Mouse (Mus musculus) thymus, adult 2 months (tissue): ENCODE results near the gene Hnrnpa1. TPM values are rescaled to one million over a fixed set of nuclear protein-coding genes. Genes with fewer than 3 reads are reported as not detected.

Experiments used
- DNase-seq: peaks from one replicate; pipeline ENCODE4 v3.0.0; 2021
- H3K27ac ChIP-seq: fragments of 200-500 bp; 2 replicates; pipeline ENCODE4 v1.5.1; 2012; ENCODE audit warnings: low read length, control low read depth; ENCODE audit not compliant: control insufficient read depth, insufficient read depth
- H3K27me3 ChIP-seq: fragments of 200-500 bp; 2 replicates; pipeline ENCODE4 v1.6.1; 2012; ENCODE audit warnings: mild to moderate bottlenecking, low read length, moderate library complexity, mixed read lengths; ENCODE audit not compliant: control insufficient read depth, insufficient read depth
- H3K36me3 ChIP-seq: fragments of 200-500 bp; 2 replicates; pipeline ENCODE4 v1.6.1; 2012; ENCODE audit warnings: mild to moderate bottlenecking, low read length, moderate library complexity; ENCODE audit not compliant: control insufficient read depth, insufficient read depth
- H3K4me1 ChIP-seq: fragments of 200-500 bp; replicated peaks from 2 replicates; pipeline ENCODE4 v1.6.1; 2012; ENCODE audit warnings: low read length; ENCODE audit not compliant: control insufficient read depth, insufficient read depth
- H3K4me3 ChIP-seq: fragments of 200-500 bp; 2 replicates; pipeline ENCODE4 v1.5.1; 2012; ENCODE audit warnings: mild to moderate bottlenecking, low read length, control low read depth, moderate library complexity; ENCODE audit not compliant: control insufficient read depth, insufficient read depth
- CTCF ChIP-seq: fragments of 200-500 bp; IDR thresholded peaks from 2 replicates; pipeline ENCODE4 v1.5.1; 2012; ENCODE audit warnings: mild to moderate bottlenecking, control low read depth, low read length, moderate library complexity, borderline replicate concordance; ENCODE audit not compliant: control insufficient read depth, poor library complexity, insufficient read depth; ENCODE audit errors: extremely low read depth
- POLR2A ChIP-seq: fragments of 200-500 bp; IDR thresholded peaks from 2 replicates; pipeline ENCODE4 v1.6.1; 2012; ENCODE audit warnings: mild to moderate bottlenecking, low read length, control low read depth, moderate library complexity; ENCODE audit not compliant: control insufficient read depth, poor library complexity, insufficient read depth; ENCODE audit errors: extremely low read depth
- WGBS: fragments of 180-500 bp; shearing (Covaris S2); methylation state at CpG from one replicate; pipeline ENCODE4 v1.1.7; 2018; 5-methylcytosine and 5-hydroxymethylcytosine counted together
- polyA plus RNA-seq: library from polyadenylated mRNA; depleted of rRNA; stranded (reverse); fragments of >200 nt; gene quantifications from 2 replicates; pipeline ENCODE4 v1.2.3, GENCODE M21; 2012

Hnrnpa1 gene
- polyA plus RNA-seq, 1 experiment: 155 TPM

DNA sequence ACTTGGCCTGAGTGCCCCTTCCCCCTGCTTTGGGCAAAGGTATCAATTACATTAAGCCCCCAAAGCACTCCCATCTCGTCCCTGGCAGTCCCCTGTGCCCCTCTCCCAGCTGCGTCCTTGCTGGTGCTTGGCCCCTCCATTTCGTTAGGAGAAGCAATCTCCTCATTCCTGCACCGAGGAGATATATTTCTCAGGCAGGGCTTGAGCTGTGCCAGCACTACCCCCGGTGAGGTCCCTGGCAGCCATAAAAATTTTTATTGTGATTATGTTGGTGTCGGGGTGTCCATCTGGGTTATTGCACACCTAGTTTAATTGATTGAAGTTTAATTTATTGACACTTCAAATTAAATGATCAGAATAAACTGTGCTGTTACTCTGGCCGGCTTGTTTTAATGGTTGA is 37.7 kb downstream of the Hnrnpa1 start:
- Histone ChIP-seq H3K4me3 (no peak overlapping the region), H3K27ac (no peak overlapping the region), H3K36me3 (no peaks in the 10 kb centered on the region), H3K4me1 (no peaks in the 10 kb centered on the region), H3K27me3 (no peaks in the 10 kb centered on the region)
- TF ChIP-seq POLR2A (no peak), CTCF (no peak)
- 93% methylated on average over 7 of the region's 7 CpGs for WGBS
- no peak for DNase-seq

GRCm38 (mm10) chr15:103279750-103280149 is 39.5 kb downstream of the Hnrnpa1 start:
- Histone ChIP-seq H3K27me3 (no peaks in the 10 kb centered on the region), H3K27ac (no peak overlapping the region), H3K36me3 (no peaks in the 10 kb centered on the region), H3K4me3 (no peak overlapping the region), H3K4me1 (no peaks in the 10 kb centered on the region)
- TF ChIP-seq POLR2A (no peak), CTCF (no peak)
- DNase-seq: peak; percentile 49
- WGBS: 60% methylated on average over 3 of the region's 3 CpGs

GRCm38 (mm10) chr15:103280817-103281464 is 40.7 kb downstream of the Hnrnpa1 start:
- no peaks in the 10 kb centered on the region for H3K27me3 ChIP-seq
- WGBS: 65% methylated on average over 3 of the region's 3 CpGs
- DNase-seq: peak; percentile 22
- H3K36me3 ChIP-seq: no peaks in the 10 kb centered on the region
- TF ChIP-seq POLR2A (no peak), CTCF (no peak)
- no peak overlapping the region for H3K27ac ChIP-seq
- H3K4me3 ChIP-seq: no peak overlapping the region
- no peaks in the 10 kb centered on the region for H3K4me1 ChIP-seq

GRCm38 (mm10) chr15:103281465-103282205 is 41.4 kb downstream of the Hnrnpa1 start:
- Histone ChIP-seq H3K27me3 (no peaks in the 10 kb centered on the region), H3K4me3 (no peak overlapping the region), H3K4me1 (no peaks in the 10 kb centered on the region), H3K36me3 (no peaks in the 10 kb centered on the region), H3K27ac (no peak overlapping the region)
- TF ChIP-seq POLR2A (no peak), CTCF (no peak)
- DNase-seq: no peak
- WGBS: 91% methylated on average over 3 of the region's 3 CpGs

DNA sequence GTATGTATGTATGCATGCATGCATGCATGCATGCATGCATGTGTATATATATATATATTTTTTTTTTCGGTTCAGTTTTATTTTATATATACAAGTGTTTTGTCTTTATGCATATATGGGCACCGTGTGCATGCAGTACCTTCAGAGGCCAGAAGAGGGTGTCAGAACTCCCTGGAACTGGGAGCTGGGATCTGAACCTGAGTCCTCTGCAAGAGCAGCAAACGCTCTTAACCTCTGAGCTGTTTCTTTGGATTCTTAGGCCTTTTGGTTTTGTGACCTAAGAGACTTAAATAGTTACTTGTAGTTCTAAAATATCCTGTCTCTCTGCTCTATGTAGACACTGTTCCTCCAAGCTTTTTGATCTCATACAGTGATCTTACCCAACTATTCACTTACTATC is 43.8 kb downstream of the Hnrnpa1 start:
- TF ChIP-seq CTCF (no peak), POLR2A (no peak)
- Histone ChIP-seq H3K4me3 (no peak overlapping the region), H3K27ac (no peak overlapping the region), H3K27me3 (no peaks in the 10 kb centered on the region), H3K36me3 (peaks cover 3% of the 10 kb centered on the region; the same call in 1 of the 2 replicates), H3K4me1 (no peaks in the 10 kb centered on the region)
- DNase-seq: peak; percentile 35
- 80% methylated on average over 3 of the region's 3 CpGs for WGBS

GRCm38 (mm10) chr15:103284647-103285046 is 44.4 kb downstream of the Hnrnpa1 start:
- H3K4me1 ChIP-seq: no peaks in the 10 kb centered on the region
- peaks cover 3% of the 10 kb centered on the region; the same call in 1 of the 2 replicates for H3K36me3 ChIP-seq
- TF ChIP-seq POLR2A (no peak), CTCF (no peak)
- no peak overlapping the region for H3K27ac ChIP-seq
- DNase-seq: no peak
- WGBS: 80% methylated on average over 2 of the region's 2 CpGs
- H3K27me3 ChIP-seq: no peaks in the 10 kb centered on the region
- no peak overlapping the region for H3K4me3 ChIP-seq
